Mouse (Mus musculus) G1E (cell line): ENCODE data around the gene Asb6. TPM values are rescaled to one million over a fixed set of nuclear protein-coding genes. Genes with fewer than 3 reads are reported as not detected.

Experiments
- ATAC-seq: 2 replicates; pipeline ENCODE4 v1.8.0; 2016; ENCODE audit warnings: mild to moderate bottlenecking; ENCODE audit not compliant: insufficient number of reproducible peaks, poor library complexity, low FRiP score, severe bottlenecking; ENCODE audit errors: extremely low read depth
- DNase-seq: peaks from one replicate; pipeline ENCODE4 v3.0.0; 2012; ENCODE audit warnings: low spot score
- H3K27me3 ChIP-seq: 2 replicates; pipeline ENCODE4 v1.6.1; 2012; ENCODE audit warnings: mild to moderate bottlenecking, low read length, inconsistent platforms; ENCODE audit not compliant: insufficient read depth
- H3K36me3 ChIP-seq: replicated peaks from 2 replicates; pipeline ENCODE3; 2012; ENCODE audit warnings: mild to moderate bottlenecking, inconsistent platforms
- H3K4me1 ChIP-seq: 2 replicates; pipeline ENCODE4 v1.6.1; 2012; ENCODE audit warnings: low read depth, low read length, inconsistent platforms, mixed read lengths; ENCODE audit not compliant: insufficient read depth
- H3K4me3 ChIP-seq: 2 replicates; pipeline ENCODE4 v1.5.1; 2012; ENCODE audit warnings: low read depth, mild to moderate bottlenecking, inconsistent platforms, low read length, moderate library complexity, mixed read lengths
- H3K9me3 ChIP-seq: replicated peaks from 2 replicates; pipeline ENCODE4 v1.6.1; 2012; ENCODE audit warnings: inconsistent platforms
- CTCF ChIP-seq: IDR thresholded peaks from 2 replicates; pipeline ENCODE4 v1.5.1; 2012; ENCODE audit warnings: low read depth, low read length, inconsistent platforms, mixed read lengths
- GATA1 ChIP-seq: IDR thresholded peaks from 2 replicates; pipeline ENCODE4 v1.6.1; 2012; ENCODE audit warnings: borderline replicate concordance, low read length, inconsistent platforms, mixed read lengths
- GATA2 ChIP-seq: IDR thresholded peaks from 2 replicates; pipeline ENCODE4 v1.6.1; 2012; ENCODE audit warnings: low read depth, low read length, inconsistent platforms, borderline replicate concordance
- POLR2AphosphoS5 ChIP-seq: IDR thresholded peaks from 2 replicates; pipeline ENCODE4 v1.6.1; 2012; ENCODE audit warnings: low read depth, low read length, inconsistent platforms; ENCODE audit not compliant: insufficient replicate concordance
- TAL1 ChIP-seq: conservative IDR thresholded peaks from 2 replicates; pipeline ENCODE4 v1.6.1; 2012; ENCODE audit warnings: low read depth, low read length, inconsistent platforms, mixed read lengths
- polyA plus RNA-seq: library from polyadenylated mRNA; stranded (reverse); fragments of >175 nt; gene quantifications from 2 replicates; pipeline ENCODE4 v1.2.3, GENCODE M21; 2012
- total RNA-seq, 2 experiments: library from RNA; stranded (forward) in 1 of 2; stranded (reverse) in 1 of 2; fragments of 200-1000 nt in 1 of 2; fragments of >200 nt in 1 of 2; fragmentation: Nextera tagmentation in 1 of 2; gene quantifications; 2 replicates each; pipeline ENCODE4 v1.2.3; 2014 to 2017

Gene Asb6
- total and polyA plus RNA-seq, 3 experiments: 15.2 to 38.8 (median 17.9) TPM

DNA sequence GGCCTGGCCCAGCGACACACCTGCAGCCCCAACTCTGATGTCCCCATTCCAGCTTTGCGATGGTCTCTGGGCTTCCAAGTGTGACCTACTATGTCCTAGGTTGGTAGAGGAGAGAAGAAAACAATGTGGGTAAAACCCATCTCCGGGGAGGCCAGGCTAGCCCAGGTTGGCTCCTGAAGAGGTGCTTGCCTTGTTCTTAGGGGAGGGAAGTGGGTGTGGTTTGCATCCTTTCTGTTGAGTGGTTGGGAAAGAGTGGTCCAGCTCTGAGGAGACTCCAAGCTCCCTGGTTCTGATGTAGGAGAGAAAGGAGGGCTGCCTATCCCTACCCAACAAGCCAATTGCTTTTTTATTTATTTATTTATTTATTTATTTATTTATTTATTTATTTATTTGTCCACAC, 35.3 kb upstream of the Asb6 start:
- H3K27me3 ChIP-seq: peaks cover 7% of the 10 kb centered on the region

DNA sequence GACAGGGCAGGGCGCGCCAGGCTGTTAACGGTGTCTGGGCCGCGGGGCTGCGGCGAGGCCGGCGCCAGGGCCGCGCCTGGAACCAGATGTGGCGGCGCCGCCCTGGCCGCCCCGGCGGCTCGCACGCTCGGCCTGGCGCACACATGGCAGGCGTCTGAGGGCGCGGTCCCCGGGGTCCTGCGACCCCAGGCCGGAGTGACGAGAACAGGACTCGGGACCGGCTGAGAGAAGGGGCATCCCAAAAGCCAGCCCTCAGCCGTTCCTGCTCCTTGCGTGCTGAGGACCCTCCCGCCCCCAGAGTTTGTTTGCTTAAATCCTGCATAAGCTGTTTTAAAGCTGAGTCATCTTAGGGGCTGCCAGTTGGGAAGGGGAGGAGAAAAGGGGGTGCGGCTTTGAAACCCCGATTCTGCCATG, 34.8 kb upstream of the Asb6 start:
- H3K4me3 ChIP-seq: no peak overlapping the region

More for the DNA sequence above, 35.3 kb upstream of the Asb6 start:
- no peaks in the 10 kb centered on the region for H3K9me3 ChIP-seq
- H3K36me3 ChIP-seq: no peaks in the 10 kb centered on the region
- DNase-seq (no peak), ATAC-seq (no peak)
- TF ChIP-seq GATA2 (no peak), TAL1 (no peak), POLR2AphosphoS5 (no peak), GATA1 (no peak), CTCF (no peak)
- H3K4me1 ChIP-seq: no peaks in the 10 kb centered on the region; the same call in 1 of the 2 replicates
- H3K4me3 ChIP-seq: no peak overlapping the region

DNA sequence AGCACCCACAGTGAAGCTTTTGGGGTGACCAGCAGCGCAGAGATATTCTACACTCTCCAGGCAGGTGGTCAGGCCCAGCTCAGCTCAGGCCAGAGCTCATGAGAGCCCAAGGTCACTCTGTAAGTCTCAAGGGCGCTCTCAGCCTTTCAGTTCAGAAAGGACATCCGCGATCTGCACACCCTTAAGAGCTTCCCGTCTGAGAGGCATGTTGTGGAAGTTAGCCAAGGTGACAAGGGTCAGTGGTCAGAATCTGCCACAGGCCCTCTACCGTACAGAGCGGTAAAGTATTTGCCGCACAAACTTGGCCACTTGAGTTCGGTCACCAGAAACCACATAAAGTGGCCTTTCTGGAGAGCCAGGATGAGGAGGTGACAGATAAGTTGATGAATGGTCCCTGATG, 33.4 kb upstream of the Asb6 start:
- no peak for DNase-seq
- no peak for ATAC-seq
- Histone ChIP-seq H3K9me3 (no peaks in the 10 kb centered on the region), H3K4me3 (no peak overlapping the region), H3K4me1 (no peaks in the 10 kb centered on the region; the same call in 1 of the 2 replicates), H3K27me3 (peaks cover 9% of the 10 kb centered on the region), H3K36me3 (no peaks in the 10 kb centered on the region)
- TF ChIP-seq GATA1 (no peak), TAL1 (no peak), CTCF (no peak), GATA2 (no peak), POLR2AphosphoS5 (no peak)

More for the DNA sequence above, 34.8 kb upstream of the Asb6 start:
- ATAC-seq (no peak), DNase-seq (no peak)
- no peaks in the 10 kb centered on the region for H3K36me3 ChIP-seq
- no peaks in the 10 kb centered on the region for H3K9me3 ChIP-seq
- H3K27me3 ChIP-seq: peaks cover 7% of the 10 kb centered on the region
- TF ChIP-seq POLR2AphosphoS5: no peak
- TF ChIP-seq GATA2: no peak
- no peak for TF ChIP-seq GATA1
- TF ChIP-seq CTCF: no peak
- TF ChIP-seq TAL1: no peak
- no peaks in the 10 kb centered on the region; the same call in 1 of the 2 replicates for H3K4me1 ChIP-seq

DNA sequence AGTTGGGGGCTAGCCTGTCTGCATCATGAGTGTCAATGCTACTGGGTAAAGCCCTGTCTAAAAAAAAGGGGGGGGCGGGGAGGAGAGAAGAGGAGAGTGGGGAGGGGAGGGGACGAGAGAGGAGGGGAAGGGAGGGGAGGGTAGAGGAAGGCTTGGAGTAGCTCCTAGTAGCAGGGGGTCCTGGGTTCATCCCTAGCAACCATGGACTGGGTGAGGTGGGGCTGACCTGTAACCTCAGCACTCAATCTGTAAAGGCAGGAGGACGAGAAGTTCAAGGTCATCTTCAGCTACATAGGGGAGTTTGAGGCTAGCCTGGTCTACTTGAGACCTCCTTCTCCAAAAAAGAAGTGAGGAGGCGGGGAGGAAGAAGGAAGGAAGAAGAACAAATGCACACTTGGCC, 31.9 kb upstream of the Asb6 start:
- H3K27me3 ChIP-seq: peaks cover 17% of the 10 kb centered on the region
- DNase-seq (no peak), ATAC-seq (no peak)
- TF ChIP-seq GATA2: no peak
- TF ChIP-seq TAL1: no peak
- no peak for TF ChIP-seq CTCF
- H3K4me3 ChIP-seq: no peak overlapping the region
- H3K4me1 ChIP-seq: no peaks in the 10 kb centered on the region; the same call in 1 of the 2 replicates
- no peaks in the 10 kb centered on the region for H3K9me3 ChIP-seq
- no peaks in the 10 kb centered on the region for H3K36me3 ChIP-seq

DNA sequence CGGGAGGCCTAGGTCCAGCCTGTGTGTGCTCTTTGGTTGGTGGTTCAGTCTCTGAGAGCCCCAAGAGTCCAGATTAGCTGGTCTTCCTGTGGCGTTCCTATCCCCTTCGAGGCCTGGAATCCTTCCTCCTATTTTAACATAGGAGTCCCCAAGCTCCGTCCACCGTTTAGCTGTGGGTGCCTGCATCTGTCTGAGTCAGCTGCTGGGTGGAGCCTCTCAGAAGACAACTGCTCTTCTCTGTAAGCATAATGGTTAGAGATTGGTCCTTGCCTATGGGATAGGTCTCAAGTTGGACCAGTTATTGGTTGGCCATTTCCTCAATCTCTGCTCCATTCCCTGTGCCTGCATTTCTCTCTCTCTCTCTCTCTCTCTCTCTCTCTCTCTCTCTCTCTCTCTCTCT, 29.6 kb upstream of the Asb6 start:
- peaks cover 22% of the 10 kb centered on the region; the same call in 1 of the 2 replicates for H3K27me3 ChIP-seq
- DNase-seq (no peak), ATAC-seq (no peak)
- TF ChIP-seq GATA2 (no peak), GATA1 (no peak), TAL1 (no peak), POLR2AphosphoS5 (no peak), CTCF (no peak)
- no peak overlapping the region for H3K4me3 ChIP-seq
- no peaks in the 10 kb centered on the region; the same call in 1 of the 2 replicates for H3K4me1 ChIP-seq
- no peaks in the 10 kb centered on the region for H3K36me3 ChIP-seq
- H3K9me3 ChIP-seq: no peaks in the 10 kb centered on the region

DNA sequence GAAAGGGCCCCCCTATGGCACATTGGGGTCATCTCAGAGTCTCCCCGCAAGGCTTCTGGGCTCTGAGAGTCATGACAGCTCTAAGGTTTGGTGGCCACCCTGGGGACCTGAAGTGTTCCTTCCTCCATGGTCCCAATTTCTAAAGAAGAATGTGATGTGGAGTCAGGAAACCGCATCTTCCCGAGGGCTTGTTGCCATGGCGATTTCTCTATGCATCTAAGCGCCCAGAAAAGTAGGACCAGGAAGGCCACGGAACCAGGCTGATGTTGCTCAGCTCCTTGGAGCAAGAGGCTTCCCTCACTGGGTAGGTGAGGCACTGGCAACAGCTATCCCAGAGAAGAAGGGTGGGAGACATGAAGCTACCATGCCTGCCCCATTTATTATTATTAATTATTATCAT, 26.9 kb upstream of the Asb6 start:
- Histone ChIP-seq H3K4me3 (no peak overlapping the region), H3K36me3 (no peaks in the 10 kb centered on the region), H3K9me3 (no peaks in the 10 kb centered on the region), H3K27me3 (peaks cover 34% of the 10 kb centered on the region; the same call in 1 of the 2 replicates), H3K4me1 (no peaks in the 10 kb centered on the region)
- TF ChIP-seq GATA2 (no peak), CTCF (no peak), TAL1 (no peak), GATA1 (no peak), POLR2AphosphoS5 (no peak)
- ATAC-seq (no peak), DNase-seq (no peak)
